Comparison of ENCODE assay signal across 16 mouse cellular contexts in the genomic region with DNA sequence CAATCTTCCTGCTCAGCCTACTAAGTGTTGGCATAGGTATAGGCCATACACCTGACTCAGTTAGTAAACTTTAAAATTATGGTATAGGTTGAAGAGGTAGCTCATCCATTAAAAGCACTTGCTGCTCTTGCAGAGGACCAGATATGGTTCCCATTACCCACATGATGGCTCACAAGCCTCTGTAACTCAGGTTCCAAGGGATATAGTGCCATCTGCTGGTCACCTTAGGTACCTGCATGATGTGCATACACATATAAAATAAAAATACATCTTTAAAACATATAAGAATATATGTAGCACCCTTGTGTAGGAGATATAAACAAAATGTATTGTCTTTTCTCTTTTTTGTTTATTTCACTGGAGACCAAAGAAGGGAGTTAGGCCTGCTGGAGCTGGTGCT. TPM values are rescaled to one million over a fixed set of nuclear protein-coding genes. Genes with fewer than 3 reads are reported as not detected.
DNase-seq lines count a peak whose midpoint lies in the region; ATAC-seq and TF ChIP-seq lines count a peak whose summit lies in the region.
"Had no signal": no experiment of that assay in that cellular context is flagged by ENCODE, and none has a peak within 500 bp of the region (broad histone marks: within the 10 kb centered on the region; RNA-seq: fewer than 3 reads in every experiment).

No protein-coding gene starts in this region.

- H3K36me3 ChIP-seq in kidney, adult 2 months (ENCODE audit: control insufficient read depth, insufficient read depth, low read length): no peaks in the 10 kb centered on the region
- no peaks in the 10 kb centered on the region for H3K36me3 ChIP-seq in midbrain, postnatal 0 days (ENCODE audit: insufficient read depth, low read length)
- H3K36me3 ChIP-seq in midbrain, embryonic 16.5 days (ENCODE audit: control insufficient read depth, insufficient read depth, low read length): no peaks in the 10 kb centered on the region
- H3K36me3 ChIP-seq: G1E; hindbrain, embryonic 15.5 days; neural tube, embryonic 15.5 days had no signal

- no peak overlapping the region for H3K4me2 ChIP-seq in midbrain, postnatal 0 days (ENCODE audit: low read depth, low read length, poor library complexity, severe bottlenecking)
- H3K4me2 ChIP-seq in midbrain, embryonic 16.5 days (ENCODE audit: low read length): no peak overlapping the region
- H3K4me2 ChIP-seq: hindbrain, embryonic 15.5 days; neural tube, embryonic 15.5 days had no signal

- no peak overlapping the region for H3K9ac ChIP-seq in midbrain, postnatal 0 days (replicated peaks; ENCODE audit: low read length, poor library complexity, severe bottlenecking)
- H3K9ac ChIP-seq in midbrain, embryonic 16.5 days (ENCODE audit: low read depth, low read length): no peak overlapping the region
- H3K9ac ChIP-seq: hindbrain, embryonic 15.5 days; neural tube, embryonic 15.5 days had no signal

- no peak overlapping the region for H3K27ac ChIP-seq in kidney, adult 2 months (ENCODE audit: insufficient read depth, low read depth, low read length)
- H3K27ac ChIP-seq in midbrain, postnatal 0 days (ENCODE audit: low read depth, low read length): no peak overlapping the region
- H3K27ac ChIP-seq in midbrain, embryonic 16.5 days (ENCODE audit: low read length): no peak overlapping the region
- H3K27ac ChIP-seq: hindbrain, embryonic 15.5 days; neural tube, embryonic 15.5 days had no signal

- no peak for ATAC-seq in midbrain, postnatal 0 days (ENCODE audit: low FRiP score)
- ATAC-seq in midbrain, embryonic 16.5 days: no peak
- ATAC-seq in erythroblast, adult 5-6 weeks (replicated peaks; ENCODE audit: low FRiP score, poor library complexity, severe bottlenecking): no peak

- TF ChIP-seq CTCF in kidney, adult 2 months (conservative IDR thresholded peaks at IDR 0.05; ENCODE audit: insufficient read depth, insufficient read length, low read depth, low read length): peak; percentile 19; the same call in 1 of the 2 replicates
- TF ChIP-seq CTCF in midbrain, postnatal 0 days (IDR thresholded peaks at IDR 0.05): peak; percentile 43

- DNase-seq in kidney, adult 2 months: no peak
- DNase-seq in kidney, postnatal 36 days: no peak
- no peak for DNase-seq in midbrain, postnatal 0 days (ENCODE audit: low spot score)
- peak; percentile 60 for DNase-seq in ES-CJ7 (ENCODE audit: low read depth, low spot score)
- DNase-seq in induced T-regulatory cell, adult 2 months (ENCODE audit: low read depth): peak; percentile 52
- DNase-seq in adrenal gland, postnatal 10 days: no peak
- DNase-seq: cerebellum, adult 9-11 months; heart, adult 11 months; heart, postnatal 14 days; kidney, adult 9 months had no signal

- no peaks in the 10 kb centered on the region for H3K9me3 ChIP-seq in midbrain, postnatal 0 days (ENCODE audit: low read length)
- no peaks in the 10 kb centered on the region for H3K9me3 ChIP-seq in midbrain, embryonic 16.5 days (replicated peaks; ENCODE audit: control insufficient read depth, low read length, poor library complexity, severe bottlenecking)
- H3K9me3 ChIP-seq: hindbrain, embryonic 15.5 days; neural tube, embryonic 15.5 days had no signal

- H3K4me1 ChIP-seq in kidney, adult 2 months (ENCODE audit: control insufficient read depth, insufficient read depth, low read length): peaks cover 3% of the 10 kb centered on the region; the same call in 1 of the 2 replicates
- H3K4me1 ChIP-seq in midbrain, postnatal 0 days (ENCODE audit: insufficient read depth, low read length): no peaks in the 10 kb centered on the region; the same call in 1 of the 2 replicates
- peaks cover 9% of the 10 kb centered on the region; the same call in 1 of the 2 replicates for H3K4me1 ChIP-seq in midbrain, embryonic 16.5 days (ENCODE audit: control insufficient read depth, insufficient read depth, low read length)

- H3K27me3 ChIP-seq in kidney, adult 2 months (replicated peaks; ENCODE audit: control insufficient read depth, insufficient read depth, low read length): no peaks in the 10 kb centered on the region
- H3K27me3 ChIP-seq in midbrain, postnatal 0 days (ENCODE audit: insufficient read depth, low read length): no peaks in the 10 kb centered on the region
- no peaks in the 10 kb centered on the region for H3K27me3 ChIP-seq in midbrain, embryonic 16.5 days (ENCODE audit: control insufficient read depth, insufficient read depth, low read depth, low read length)
- H3K27me3 ChIP-seq: hindbrain, embryonic 15.5 days; neural tube, embryonic 15.5 days had no signal

- no peak for TF ChIP-seq POLR2A in kidney, adult 2 months (IDR thresholded peaks at IDR 0.05; ENCODE audit: low read depth, low read length)

- H3K4me3 ChIP-seq in kidney, adult 2 months (ENCODE audit: insufficient read depth, low read depth, low read length): no peak overlapping the region
- H3K4me3 ChIP-seq in midbrain, postnatal 0 days (ENCODE audit: low read depth, low read length): no peak overlapping the region
- no peak overlapping the region for H3K4me3 ChIP-seq in midbrain, embryonic 16.5 days (ENCODE audit: low read depth, low read length)
- H3K4me3 ChIP-seq: erythroblast, embryonic 14.5 days; hindbrain, embryonic 15.5 days; neural tube, embryonic 15.5 days had no signal

RNA-seq across cellular contexts. Expression of a gene that starts 3.6 kb away (rescaled TPM):
- polyA plus RNA-seq in kidney, adult 2 months (2012; rRNA removed): 6.6 and 7.4 TPM in 2 replicates
- 6.3 and 6.9 TPM in 2 replicates for total RNA-seq in midbrain, postnatal 0 days (2014; rRNA removed)
- polyA plus RNA-seq in midbrain, postnatal 0 days (2015; fragmentation: Nextera tagmentation; extraction: Ambion mirVana): 1.9 and 2.2 TPM in 2 replicates
- 3.2 and 4.0 TPM in 2 replicates for polyA plus RNA-seq in midbrain, embryonic 16.5 days (2015; fragmentation: Nextera tagmentation; extraction: Ambion mirVana)
- total RNA-seq in erythroblast, adult 5-6 weeks (2015; ENCODE audit: low replicate concordance): 6.3 and 8.6 TPM in 2 replicates
- 13.0 and 15.8 TPM in 2 replicates for total RNA-seq in erythroblast, adult 5-6 weeks (2017; ENCODE audit: low replicate concordance)
- 10 to 100 TPM; 16.4 to 23.7 TPM for total RNA-seq in adrenal gland, postnatal 10 days (2021)

Comparison
In these comparisons a context has a peak if more than half of its experiments do, and no peak if none do; other contexts are left out.
1. DNase-seq: peak in ES-CJ7 (single experiment) and induced T-regulatory cell, adult 2 months (single experiment); none in kidney, adult 2 months (single experiment), kidney, postnatal 36 days (0 of 2), midbrain, postnatal 0 days (single experiment) and adrenal gland, postnatal 10 days (single experiment).